Mouse (Mus musculus) kidney, adult 2 months (tissue): ENCODE measurements around the gene Rnf150.

Source experiments
- CTCF ChIP-seq: fragments of 200-500 bp; conservative IDR thresholded peaks from 2 replicates; pipeline ENCODE4 v1.5.1; 2011; ENCODE audit warnings: low read depth, mild to moderate bottlenecking, control low read depth, low read length, moderate library complexity, mixed read lengths; ENCODE audit not compliant: insufficient read depth, insufficient read length
- POLR2A ChIP-seq: fragments of 200-500 bp; IDR thresholded peaks from one replicate; pipeline ENCODE4 v1.6.1; 2011; ENCODE audit warnings: low read depth, low read length, control low read depth

GRCm38 (mm10) chr8:82964537-82964936, 101.4 kb downstream of the Rnf150 start:
- TF ChIP-seq CTCF, result no peak
- TF ChIP-seq POLR2A, result no peak
